Mouse (Mus musculus): ENCODE results near the gene Sap25. TPM values are rescaled to one million over a fixed set of nuclear protein-coding genes. Genes with fewer than 3 reads are reported as not detected.
A peak's percentile ranks its signal among the peaks of the same experiment; 100 is the strongest.

Gene Sap25
- polyA plus RNA-seq, 2 experiments, result 2.3 to 13.7 TPM

GRCm38 (mm10) chr5:137630602-137631001, 10.5 kb upstream of the Sap25 start:
- Histone ChIP-seq H3K9ac (replicated peaks) (peak overlapping the region; percentile 33; the same call in 1 of the 2 replicates), H3K4me2 (ENCODE audit: low read depth) (peak overlapping the region; percentile 97), H3K4me3 (ENCODE audit: insufficient read depth in 1 of 2, low read depth in 2 of 2, low read length in 2 of 2) (peak overlapping the region; percentile 31 to 91; a peak in 3 of 4 replicates), H3K9me3 (ENCODE audit: control insufficient read depth, low read length) (no peaks in the 10 kb centered on the region), H3K36me3 (replicated peaks; ENCODE audit: control insufficient read depth, insufficient read depth, low read depth) (no peaks in the 10 kb centered on the region; the same call in 1 of the 2 replicates), H3K4me1 (replicated peaks; ENCODE audit: control insufficient read depth in 2 of 2, insufficient read depth in 2 of 2, low read length in 1 of 2) (peaks cover 17 to 30% of the 10 kb centered on the region in 2 experiments), H3K27me3 (ENCODE audit: control insufficient read depth, insufficient read depth, low read length) (no peaks in the 10 kb centered on the region), H3K27ac (peak overlapping the region; percentile 34)
- DNase-seq (ENCODE audit: low read depth in 3 of 3, low spot score in 3 of 3), result no peak
- no peak for ATAC-seq (ENCODE audit: insufficient read depth)
- no peak for TF ChIP-seq EP300 (IDR thresholded peaks at IDR 0.05; ENCODE audit: low read depth)
- TF ChIP-seq CTCF (IDR thresholded peaks at IDR 0.05; ENCODE audit: low read depth), result no peak
- WGBS (ENCODE audit: insufficient replicate concordance), result 18% methylated on average over 3 of the region's 3 CpGs

DNA sequence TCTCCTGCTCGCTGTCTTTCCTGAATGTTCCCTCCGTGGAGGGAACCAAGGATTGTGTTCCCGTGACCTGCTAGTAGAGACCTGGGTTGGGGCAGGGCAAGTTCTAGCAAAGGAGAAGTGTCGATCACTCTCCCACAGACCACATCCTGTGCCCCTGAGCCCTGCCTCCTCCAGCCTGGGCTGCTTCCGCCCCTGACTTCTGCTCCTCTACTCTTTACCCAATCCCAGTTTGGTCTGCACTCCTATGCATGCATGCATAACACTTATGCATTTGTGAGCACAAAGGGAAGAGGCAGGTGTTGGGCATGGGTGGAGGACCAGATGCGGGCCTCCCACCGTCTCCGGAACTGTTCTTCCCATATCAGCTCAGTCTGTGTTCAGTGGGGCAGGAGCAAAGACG, 10.0 kb upstream of the Sap25 start:
- no peaks in the 10 kb centered on the region; the same call in 1 of the 2 replicates for H3K36me3 ChIP-seq (replicated peaks; ENCODE audit: control insufficient read depth, insufficient read depth, low read depth)
- H3K4me2 ChIP-seq (ENCODE audit: low read depth), result peak overlapping the region; percentile 97
- peak overlapping the region; percentile 33; the same call in 1 of the 2 replicates for H3K9ac ChIP-seq (replicated peaks)
- peak overlapping the region; percentile 34 for H3K27ac ChIP-seq
- ATAC-seq (ENCODE audit: insufficient read depth), result no peak
- DNase-seq (ENCODE audit: low read depth in 3 of 3, low spot score in 3 of 3), result no peak
- H3K9me3 ChIP-seq (ENCODE audit: control insufficient read depth, low read length), result no peaks in the 10 kb centered on the region
- H3K27me3 ChIP-seq (ENCODE audit: control insufficient read depth, insufficient read depth, low read length), result no peaks in the 10 kb centered on the region
- peaks cover 17 to 30% of the 10 kb centered on the region in 2 experiments for H3K4me1 ChIP-seq (replicated peaks; ENCODE audit: control insufficient read depth in 2 of 2, insufficient read depth in 2 of 2, low read length in 1 of 2)
- H3K4me3 ChIP-seq (ENCODE audit: insufficient read depth in 1 of 2, low read depth in 2 of 2, low read length in 2 of 2), result peak overlapping the region; percentile 36 to 91
- TF ChIP-seq EP300 (IDR thresholded peaks at IDR 0.05; ENCODE audit: low read depth) (no peak), CTCF (IDR thresholded peaks at IDR 0.05; ENCODE audit: low read depth) (no peak)
- WGBS (ENCODE audit: insufficient replicate concordance), result 16% methylated on average over 9 of the region's 9 CpGs

- DNase-seq (ENCODE audit: low read depth in 3 of 3, low spot score in 3 of 3), result no peak
- WGBS (ENCODE audit: insufficient replicate concordance), result 12% methylated on average over 4 of the region's 4 CpGs
- Histone ChIP-seq H3K4me3 (ENCODE audit: insufficient read depth in 1 of 2, low read depth in 2 of 2, low read length in 2 of 2) (peak overlapping the region in 1 of 2 experiments; percentile 36; a peak in 1 of 4 replicates), H3K4me2 (ENCODE audit: low read depth) (peak overlapping the region; percentile 97), H3K9me3 (ENCODE audit: control insufficient read depth, low read length) (no peaks in the 10 kb centered on the region), H3K9ac (replicated peaks) (no peak overlapping the region), H3K36me3 (replicated peaks; ENCODE audit: control insufficient read depth, insufficient read depth, low read depth) (no peaks in the 10 kb centered on the region; the same call in 1 of the 2 replicates), H3K27me3 (ENCODE audit: control insufficient read depth, insufficient read depth, low read length) (no peaks in the 10 kb centered on the region), H3K4me1 (replicated peaks; ENCODE audit: control insufficient read depth in 2 of 2, insufficient read depth in 2 of 2, low read length in 1 of 2) (peaks cover 17 to 30% of the 10 kb centered on the region in 2 experiments), H3K27ac (no peak overlapping the region)
- ATAC-seq (ENCODE audit: insufficient read depth), result no peak
- no peak for TF ChIP-seq CTCF (IDR thresholded peaks at IDR 0.05; ENCODE audit: low read depth)
- TF ChIP-seq EP300 (IDR thresholded peaks at IDR 0.05; ENCODE audit: low read depth), result no peak
Measured at GRCm38 (mm10) chr5:137631591-137631990, 9.5 kb upstream of the Sap25 start.

DNA sequence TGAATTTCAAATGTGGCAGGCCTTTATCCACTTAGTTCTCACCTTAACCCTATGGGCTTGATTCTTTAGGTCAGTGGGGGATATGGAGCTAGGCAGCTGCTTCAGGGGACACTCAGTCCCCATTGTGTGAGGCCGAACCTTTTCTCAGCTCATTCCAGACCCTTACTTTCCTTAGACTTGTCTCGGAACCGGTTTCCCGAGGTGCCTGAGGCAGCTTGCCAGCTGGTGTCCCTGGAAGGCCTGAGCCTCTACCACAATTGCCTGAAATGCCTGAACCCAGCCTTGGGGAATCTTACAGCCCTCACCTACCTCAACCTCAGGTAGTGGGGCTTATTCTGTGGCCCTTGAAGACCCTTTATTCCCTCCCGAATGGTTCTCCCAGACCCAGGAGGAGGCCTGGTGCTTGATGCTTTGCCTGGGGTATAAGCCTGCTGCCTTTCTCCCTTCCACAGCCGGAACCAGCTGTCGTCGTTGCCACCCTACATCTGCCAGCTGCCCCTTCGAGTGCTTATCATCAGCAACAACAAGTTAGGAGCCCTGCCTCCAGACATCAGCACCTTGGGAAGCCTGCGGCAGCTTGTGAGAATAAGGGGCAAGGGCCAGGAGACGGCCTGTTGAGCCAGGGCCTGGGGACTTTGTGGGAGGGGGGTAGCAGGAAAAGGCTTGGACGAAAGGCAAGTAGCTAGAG, 7.6 kb upstream of the Sap25 start:
- DNase-seq (ENCODE audit: low read depth in 3 of 3, low spot score in 3 of 3), result no peak
- Histone ChIP-seq H3K27me3 (ENCODE audit: control insufficient read depth, insufficient read depth, low read length) (no peaks in the 10 kb centered on the region), H3K9ac (replicated peaks) (no peak overlapping the region), H3K36me3 (replicated peaks; ENCODE audit: control insufficient read depth, insufficient read depth, low read depth) (peaks cover 12% of the 10 kb centered on the region), H3K4me3 (ENCODE audit: insufficient read depth in 1 of 2, low read depth in 2 of 2, low read length in 2 of 2) (no peak overlapping the region), H3K4me2 (ENCODE audit: low read depth) (no peak overlapping the region), H3K9me3 (ENCODE audit: control insufficient read depth, low read length) (no peaks in the 10 kb centered on the region), H3K4me1 (replicated peaks; ENCODE audit: control insufficient read depth in 2 of 2, insufficient read depth in 2 of 2, low read length in 1 of 2) (peaks cover 12 to 22% of the 10 kb centered on the region in 2 experiments), H3K27ac (no peak overlapping the region)
- WGBS (ENCODE audit: insufficient replicate concordance), result 71% methylated on average over 12 of the region's 12 CpGs
- TF ChIP-seq CTCF (IDR thresholded peaks at IDR 0.05; ENCODE audit: low read depth) (no peak), EP300 (IDR thresholded peaks at IDR 0.05; ENCODE audit: low read depth) (no peak)
- no peak for ATAC-seq (ENCODE audit: insufficient read depth)

GRCm38 (mm10) chr5:137639472-137639871, 1.7 kb upstream of the Sap25 start:
- Histone ChIP-seq H3K9ac (replicated peaks) (no peak overlapping the region), H3K36me3 (replicated peaks; ENCODE audit: control insufficient read depth, insufficient read depth, low read depth) (peaks cover 21% of the 10 kb centered on the region), H3K4me1 (replicated peaks; ENCODE audit: control insufficient read depth in 2 of 2, insufficient read depth in 2 of 2, low read length in 1 of 2) (no peaks in the 10 kb centered on the region), H3K4me3 (ENCODE audit: insufficient read depth in 1 of 2, low read depth in 2 of 2, low read length in 2 of 2) (no peak overlapping the region), H3K9me3 (ENCODE audit: control insufficient read depth, low read length) (no peaks in the 10 kb centered on the region), H3K4me2 (ENCODE audit: low read depth) (no peak overlapping the region), H3K27ac (no peak overlapping the region), H3K27me3 (ENCODE audit: control insufficient read depth, insufficient read depth, low read length) (peaks cover 5% of the 10 kb centered on the region)
- TF ChIP-seq EP300 (IDR thresholded peaks at IDR 0.05; ENCODE audit: low read depth) (no peak), CTCF (IDR thresholded peaks at IDR 0.05; ENCODE audit: low read depth) (no peak)
- 74% methylated on average over 7 of the region's 7 CpGs for WGBS (ENCODE audit: insufficient replicate concordance)
- DNase-seq (ENCODE audit: low read depth in 3 of 3, low spot score in 3 of 3) (no peak), ATAC-seq (ENCODE audit: insufficient read depth) (no peak)

All from liver, embryonic 14.5 days (tissue).